Mouse (Mus musculus) activated CD4-positive, CD25-positive, alpha-beta regulatory T cell, adult 4 months (primary cell): ENCODE measurements around the gene Wdr59. TPM values are rescaled to one million over a fixed set of nuclear protein-coding genes. Genes with fewer than 3 reads are reported as not detected.
"Not testable (repeated sequence)": the region's sequence is repeated elsewhere in the genome, so short reads cannot be mapped to it uniquely, and the experiment has no call there.

Experiments used
- ATAC-seq: one replicate; pipeline ENCODE4 v1.8.0; 2017
- polyA plus RNA-seq, 2 experiments: library from polyadenylated mRNA; unstranded; fragments of 100-300 nt; shearing (Covaris generic); gene quantifications; one replicate each; pipeline ENCODE4 v1.2.1; 2017

The Wdr59 gene
- polyA plus RNA-seq, 2 experiments from 2014 or later, result 4.2 to 4.5 TPM

GRCm38 (mm10) chr8:111536978-111537764, 15.3 kb upstream of the Wdr59 start:
- ATAC-seq, result peak; percentile 80

GRCm38 (mm10) chr8:111536031-111536977, 14.4 kb upstream of the Wdr59 start, which contains the start of gene Znrf1:
Gene Znrf1 (plus strand): TSS chr8:111536097.
- peak; percentile 49 for ATAC-seq

- ATAC-seq, result no peak
Measured at GRCm38 (mm10) chr8:111535491-111535890, 13.6 kb upstream of the Wdr59 start.

GRCm38 (mm10) chr8:111533503-111533902, 11.6 kb upstream of the Wdr59 start:
- no peak for ATAC-seq

GRCm38 (mm10) chr8:111531621-111532020, 9.7 kb upstream of the Wdr59 start:
- ATAC-seq, result no peak

- no peak for ATAC-seq
Measured at GRCm38 (mm10) chr8:111531191-111531590, 9.3 kb upstream of the Wdr59 start.

GRCm38 (mm10) chr8:111528071-111528470, 6.2 kb upstream of the Wdr59 start:
- peak; percentile 22 for ATAC-seq

- peak; percentile 95 for ATAC-seq
Measured at GRCm38 (mm10) chr8:111527149-111527548, 5.3 kb upstream of the Wdr59 start.

- ATAC-seq, result no peak
Measured at GRCm38 (mm10) chr8:111526403-111527024, 4.6 kb upstream of the Wdr59 start.

GRCm38 (mm10) chr8:111517466-111517865, 4.4 kb downstream of the Wdr59 start:
- ATAC-seq, result no peak

GRCm38 (mm10) chr8:111516451-111517035, 5.3 kb downstream of the Wdr59 start:
- ATAC-seq, result no peak

- ATAC-seq, result no peak
Measured at GRCm38 (mm10) chr8:111513446-111513845, 8.4 kb downstream of the Wdr59 start.

GRCm38 (mm10) chr8:111512941-111513340, 9.0 kb downstream of the Wdr59 start:
- no peak for ATAC-seq

- ATAC-seq, result no peak
Measured at GRCm38 (mm10) chr8:111510401-111510800, 11.5 kb downstream of the Wdr59 start.

- no peak for ATAC-seq
Measured at GRCm38 (mm10) chr8:111509278-111509677, 12.6 kb downstream of the Wdr59 start.

- ATAC-seq, result no peak
Measured at GRCm38 (mm10) chr8:111508566-111508965, 13.3 kb downstream of the Wdr59 start.

- ATAC-seq, result no peak
Measured at GRCm38 (mm10) chr8:111501724-111502464, 20.0 kb downstream of the Wdr59 start.

GRCm38 (mm10) chr8:111498249-111498648, 23.6 kb downstream of the Wdr59 start:
- ATAC-seq, result not testable (repeated sequence)

GRCm38 (mm10) chr8:111496326-111496725, 25.6 kb downstream of the Wdr59 start:
- no peak for ATAC-seq

- ATAC-seq, result no peak
Measured at GRCm38 (mm10) chr8:111493176-111493575, 28.7 kb downstream of the Wdr59 start.

- no peak for ATAC-seq
Measured at GRCm38 (mm10) chr8:111492508-111492907, 29.4 kb downstream of the Wdr59 start.

- ATAC-seq, result no peak
Measured at GRCm38 (mm10) chr8:111491191-111491590, 30.7 kb downstream of the Wdr59 start.
